Mouse (Mus musculus): Measurements from ENCODE around the gene Sdad1. TPM values are rescaled to one million over a fixed set of nuclear protein-coding genes. Genes with fewer than 3 reads are reported as not detected.

The Sdad1 gene
- polyA plus RNA-seq, 3 experiments from 2014 or later = 30.5 to 59.4 (median 50.2) TPM

- peak; percentile 27 for ATAC-seq
These were observed 1.9 kb upstream of the Sdad1 start for GRCm38 (mm10) chr5:92312046-92312715.

- ATAC-seq = no peak
These were observed 6.0 kb downstream of the Sdad1 start for GRCm38 (mm10) chr5:92304291-92304690.

GRCm38 (mm10) chr5:92302149-92302840 lies 8.0 kb downstream of the Sdad1 start:
- no peak for ATAC-seq

DNA sequence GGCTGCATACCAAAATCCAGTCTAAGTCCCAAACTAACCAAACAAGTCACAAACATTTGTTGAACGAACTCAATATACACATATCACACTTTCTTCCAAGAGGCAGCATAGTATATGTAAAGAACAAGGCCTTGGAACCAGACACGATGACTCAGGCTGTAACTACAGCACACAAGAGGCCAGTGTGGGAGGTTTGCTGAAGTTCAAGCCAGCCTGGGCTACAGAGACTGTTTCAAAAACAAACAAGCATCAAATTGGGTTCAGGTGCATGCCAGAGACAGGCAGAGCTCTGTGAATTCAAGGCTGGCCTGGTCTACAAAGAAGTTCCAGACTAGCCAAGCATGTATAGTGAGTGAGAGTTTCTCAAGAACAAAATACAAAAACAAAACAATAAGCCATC lies 15.8 kb downstream of the Sdad1 start:
- no peak for ATAC-seq

DNA sequence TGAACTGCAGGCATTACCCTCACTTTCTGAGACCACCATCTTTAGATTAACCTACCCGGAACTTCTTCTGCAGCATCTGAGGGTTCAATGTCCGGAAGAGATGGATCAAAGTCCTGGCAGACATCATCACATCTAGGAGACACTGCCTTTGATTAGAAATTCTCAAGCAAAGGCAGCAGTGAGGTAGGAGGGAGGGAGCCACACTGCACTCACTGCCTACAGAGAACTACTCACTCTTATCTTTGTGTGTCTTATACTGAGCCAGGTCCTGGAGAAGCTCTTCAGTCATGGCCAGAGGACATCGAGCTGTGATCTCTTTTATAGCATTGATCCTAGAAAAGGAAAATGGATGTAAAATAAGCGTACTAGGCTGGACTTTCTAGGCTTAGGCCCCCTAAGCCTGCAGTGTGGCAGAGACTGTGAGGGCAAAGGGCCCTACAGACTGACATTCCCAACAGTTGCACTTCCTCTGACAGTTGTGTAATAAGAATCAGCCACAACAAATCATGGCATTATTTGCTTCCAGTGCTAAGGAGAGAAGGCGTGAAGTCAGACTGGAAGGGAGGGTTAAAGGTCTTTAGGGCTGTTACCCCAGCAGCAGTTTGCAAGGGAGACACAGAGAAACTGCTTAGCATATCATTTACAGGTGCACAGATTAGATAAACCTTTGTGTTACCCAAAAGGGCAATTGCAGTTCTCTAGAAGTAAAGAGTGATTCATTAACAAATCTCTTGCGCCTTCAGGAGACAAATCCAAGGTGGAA lies 18.4 kb downstream of the Sdad1 start:
- no peak for ATAC-seq

GRCm38 (mm10) chr5:92287840-92288239 lies 22.4 kb downstream of the Sdad1 start:
- ATAC-seq = no peak

DNA sequence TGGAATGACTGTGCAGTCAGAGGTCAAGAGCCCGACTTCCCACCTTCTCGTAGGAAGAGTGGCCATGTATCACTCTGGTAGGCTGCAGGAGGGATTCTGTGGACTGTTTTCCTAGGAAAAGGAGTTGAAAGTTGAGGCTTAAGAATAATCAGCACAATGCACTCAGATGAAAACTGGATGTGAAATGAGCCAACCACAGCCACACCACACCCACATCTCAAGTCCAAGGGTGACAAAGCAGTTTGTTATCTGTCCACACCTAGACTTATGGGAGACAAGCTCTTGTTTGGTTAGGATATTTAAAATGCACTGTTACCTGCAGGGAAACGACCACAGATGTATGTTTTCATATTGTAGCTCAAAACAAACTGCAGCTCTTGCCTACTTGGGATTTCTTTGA lies 27.2 kb downstream of the Sdad1 start:
- ATAC-seq = no peak

DNA sequence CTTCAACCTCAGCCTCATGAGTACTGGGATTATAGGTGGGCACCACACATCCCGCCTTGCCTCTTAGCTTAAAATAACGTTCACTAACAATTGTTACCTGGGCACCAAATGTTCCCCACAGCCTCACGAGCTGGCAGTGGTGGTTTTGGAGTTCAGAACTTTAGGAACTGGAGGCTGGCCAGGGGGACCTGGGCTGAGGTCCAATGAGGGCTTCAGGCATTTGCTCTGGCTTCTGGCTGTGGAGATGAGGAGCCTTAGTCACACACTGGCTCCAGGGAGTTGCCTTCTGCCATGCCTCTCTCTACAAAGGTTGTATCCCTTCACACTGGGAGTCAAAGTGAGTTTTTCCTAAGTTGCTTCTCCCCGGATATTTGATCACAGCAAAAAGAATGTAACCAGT lies 27.7 kb downstream of the Sdad1 start:
- no peak for ATAC-seq

GRCm38 (mm10) chr5:92278942-92279537 lies 31.2 kb downstream of the Sdad1 start:
- no peak for ATAC-seq

GRCm38 (mm10) chr5:92277437-92278394 lies 32.6 kb downstream of the Sdad1 start, which contains the start of gene Naaa:
Naaa (minus strand) TSS chr5:92278170.
- ATAC-seq = peak; percentile 95

GRCm38 (mm10) chr5:92270496-92270895 lies 39.8 kb downstream of the Sdad1 start:
- no peak for ATAC-seq

GRCm38 (mm10) chr5:92263761-92264359 lies 46.4 kb downstream of the Sdad1 start:
- ATAC-seq = no peak

- ATAC-seq = no peak
These were observed 47.6 kb downstream of the Sdad1 start for GRCm38 (mm10) chr5:92262646-92263045.

- no peak for ATAC-seq
These were observed 54.1 kb downstream of the Sdad1 start, which contains the start of gene Ppef2 for GRCm38 (mm10) chr5:92256218-92256617. Ppef2 (minus strand) TSS chr5:92256278.

GRCm38 (mm10) chr5:92254476-92254875 lies 55.8 kb downstream of the Sdad1 start:
- no peak for ATAC-seq

DNA sequence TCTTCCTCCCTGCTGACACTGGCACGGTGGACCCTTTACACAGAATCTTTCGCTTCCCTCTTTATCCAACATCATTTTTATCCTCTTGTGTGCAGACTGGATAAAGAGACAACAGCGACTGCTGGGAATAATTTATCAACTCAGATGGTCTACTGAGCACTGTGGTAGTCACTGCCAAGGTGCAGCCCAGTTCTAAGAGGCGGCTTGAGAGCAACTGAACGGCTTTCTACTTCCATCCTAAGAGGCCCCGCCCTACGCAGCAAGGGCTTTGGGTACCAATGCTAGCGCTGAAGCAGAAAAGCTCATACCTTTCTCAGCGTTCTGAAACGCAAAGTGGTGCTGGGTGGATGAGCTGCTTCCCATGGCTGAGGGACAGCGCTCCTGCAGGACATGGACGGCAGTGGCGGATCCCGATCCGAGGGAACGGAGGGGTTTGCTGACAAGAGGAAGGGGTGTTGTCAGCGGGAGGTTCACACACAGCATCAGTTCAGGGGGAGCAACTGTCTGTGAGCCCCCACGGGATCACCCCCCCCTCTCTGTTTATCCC lies 57.4 kb downstream of the Sdad1 start:
- ATAC-seq = no peak

DNA sequence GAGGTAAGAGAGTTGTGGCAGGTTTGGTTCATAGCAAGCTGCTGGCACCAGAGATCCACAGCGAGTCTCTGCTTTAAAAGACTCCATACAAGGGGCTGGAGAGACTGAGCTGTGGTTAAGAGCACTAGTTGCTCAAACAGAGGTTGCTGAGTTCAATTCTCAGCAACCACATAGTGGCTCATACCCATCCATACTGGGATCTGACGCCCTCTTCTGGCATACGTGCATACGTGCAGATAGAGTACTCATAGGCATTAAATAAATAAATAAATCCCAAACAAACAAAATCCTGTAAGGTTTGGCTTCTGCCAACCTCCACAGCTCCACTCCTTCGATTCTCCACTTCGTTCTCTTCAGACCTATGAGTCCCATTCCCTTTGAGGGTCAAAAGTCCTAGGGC lies 58.2 kb downstream of the Sdad1 start:
- ATAC-seq = no peak

DNA sequence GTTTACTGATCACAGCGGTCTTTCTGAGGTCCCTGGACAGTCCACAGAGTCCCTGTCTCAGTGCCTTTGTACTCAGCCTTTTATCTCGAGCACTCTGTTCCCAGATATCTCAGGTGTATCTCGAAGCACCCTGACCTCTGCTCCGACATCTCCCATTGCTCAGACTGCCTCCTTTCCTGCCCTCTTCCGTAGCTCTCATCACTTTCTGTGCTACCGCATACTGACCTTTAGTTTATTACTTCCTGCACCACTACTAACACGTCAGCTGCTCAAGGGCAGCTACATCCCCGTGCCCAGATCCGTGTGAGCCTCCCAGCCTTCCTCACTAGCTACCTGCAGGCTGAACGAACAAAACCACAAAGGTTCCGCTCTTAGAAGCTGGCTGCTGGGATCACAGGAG lies 61.7 kb downstream of the Sdad1 start:
- no peak for ATAC-seq

DNA sequence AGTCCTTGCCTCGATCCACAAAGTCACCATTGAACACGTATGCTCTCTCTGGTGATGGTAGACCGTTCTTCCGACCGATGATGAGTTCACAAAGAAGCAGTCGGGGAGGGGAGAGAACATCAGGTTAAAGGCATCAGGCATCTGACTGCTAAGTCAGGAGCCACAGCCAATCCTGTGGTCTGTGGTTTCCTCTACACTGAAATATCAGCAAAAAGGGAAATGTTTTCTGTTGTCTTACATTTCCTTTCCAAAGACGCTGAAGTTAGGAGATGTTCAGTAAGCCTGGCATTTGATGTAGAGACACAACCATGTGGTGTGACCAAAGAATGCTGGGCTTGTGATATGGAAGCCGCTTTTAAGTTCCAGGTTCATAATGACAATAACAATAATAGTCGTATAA lies 64.8 kb downstream of the Sdad1 start:
- peak; percentile 94 for ATAC-seq

GRCm38 (mm10) chr5:92244900-92245299 lies 65.4 kb downstream of the Sdad1 start:
- no peak for ATAC-seq

GRCm38 (mm10) chr5:92240769-92241168 lies 69.5 kb downstream of the Sdad1 start:
- no peak for ATAC-seq
